Mouse (Mus musculus) embryonic fibroblast, embryonic 13.5 days (primary cell): ENCODE data around the gene Lrrc1. TPM values are rescaled to one million over a fixed set of nuclear protein-coding genes. Genes with fewer than 3 reads are reported as not detected.

ENCODE experiments used
- H3K27ac ChIP-seq: 2 replicates; pipeline ENCODE4 v1.5.1; 2012; ENCODE audit warnings: low read length, control low read depth, inconsistent platforms; ENCODE audit not compliant: insufficient read depth
- H3K4me1 ChIP-seq: 2 replicates; pipeline ENCODE4 v1.6.1; 2011; ENCODE audit warnings: low read length; ENCODE audit not compliant: control insufficient read depth, insufficient read depth
- H3K4me3 ChIP-seq: 2 replicates; pipeline ENCODE4 v1.5.1; 2011; ENCODE audit warnings: mild to moderate bottlenecking, control low read depth, low read length; ENCODE audit not compliant: insufficient read depth
- CTCF ChIP-seq: IDR thresholded peaks from 2 replicates; pipeline ENCODE4 v1.5.1; 2011; ENCODE audit warnings: mild to moderate bottlenecking, control low read depth, low read length, moderate library complexity, borderline replicate concordance; ENCODE audit not compliant: insufficient read depth
- POLR2A ChIP-seq: IDR thresholded peaks from 2 replicates; pipeline ENCODE4 v1.6.1; 2011; ENCODE audit warnings: low read depth, mild to moderate bottlenecking, control low read depth, low read length, moderate library complexity
- polyA plus RNA-seq: library from polyadenylated mRNA; stranded (reverse); fragments of >200 nt; gene quantifications from 2 replicates; pipeline ENCODE4 v1.2.4, GENCODE M21; 2011; ENCODE audit warnings: low read depth; ENCODE audit not compliant: missing spikeins, insufficient read length

Gene Lrrc1
- polyA plus RNA-seq, 1 experiment: 9.1 TPM

DNA sequence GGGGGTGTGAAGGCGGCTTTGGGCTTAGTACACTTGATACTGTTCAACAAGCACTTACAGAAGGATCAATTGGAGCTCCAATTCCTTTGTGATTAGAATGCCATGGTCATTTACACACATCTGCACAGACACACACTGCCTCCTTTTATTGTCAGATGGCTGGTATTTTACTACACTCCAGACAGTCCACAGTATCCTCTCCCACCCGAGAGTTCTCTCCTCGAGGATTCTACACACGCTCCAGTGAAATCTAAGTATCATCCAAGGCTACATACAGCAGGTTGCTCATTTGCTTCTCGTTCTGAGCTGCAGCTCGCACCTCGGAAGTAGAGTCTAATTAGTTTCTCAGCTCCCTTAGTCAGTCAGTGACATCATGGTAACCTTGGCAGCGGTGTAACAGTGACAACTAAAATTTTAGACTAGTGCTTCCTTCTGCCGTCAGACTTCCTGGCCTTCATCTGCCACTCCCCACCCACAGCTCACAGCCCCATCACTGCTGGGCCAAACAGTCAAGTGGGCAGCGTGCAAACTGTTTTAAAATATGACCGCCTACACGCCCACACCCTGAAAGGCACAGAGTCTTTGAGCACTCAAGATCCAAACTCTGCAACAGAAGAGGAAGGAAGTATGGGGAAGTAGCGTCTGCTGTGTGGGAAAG, 88.4 kb downstream of the Lrrc1 start:
- TF ChIP-seq CTCF: no peak
- H3K4me3 ChIP-seq: no peak overlapping the region
- H3K4me1 ChIP-seq: no peaks in the 10 kb centered on the region
- H3K27ac ChIP-seq: no peak overlapping the region

DNA sequence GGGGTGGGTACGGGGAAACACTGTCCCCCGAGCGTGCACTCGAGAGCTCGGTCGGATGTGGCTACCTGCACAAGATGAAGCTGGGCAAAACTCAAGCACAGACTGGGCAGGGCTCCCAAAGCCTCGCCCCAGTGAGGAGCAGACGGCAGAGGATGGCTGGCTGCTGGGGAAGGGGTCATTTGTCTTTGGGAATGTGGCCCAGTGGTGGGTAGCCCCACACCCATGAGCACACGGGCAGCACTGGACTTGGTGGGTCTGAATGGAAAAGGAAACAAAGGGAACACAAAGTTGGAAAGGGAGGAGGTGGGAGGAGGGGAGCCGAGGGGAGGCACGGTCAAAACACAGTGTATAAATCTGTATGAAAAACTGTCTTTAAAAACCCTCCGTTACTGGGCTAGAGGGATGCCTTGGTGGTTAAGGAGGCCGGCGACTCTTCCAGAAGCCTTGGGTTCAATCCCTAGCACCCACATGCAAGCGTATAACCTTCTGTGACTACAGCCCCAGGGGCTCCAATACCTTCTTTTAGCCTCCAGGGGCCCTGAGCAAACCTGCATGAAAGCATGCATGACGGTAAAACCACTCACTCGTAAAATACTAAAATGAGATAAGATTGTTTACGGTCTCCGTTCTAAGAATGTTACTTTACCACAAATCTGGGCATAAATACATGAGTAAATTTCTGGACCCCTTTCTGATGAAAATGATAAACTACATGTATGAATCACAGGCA, 89.1 kb downstream of the Lrrc1 start:
- Histone ChIP-seq H3K27ac (no peak overlapping the region), H3K4me1 (no peaks in the 10 kb centered on the region), H3K4me3 (no peak overlapping the region)
- TF ChIP-seq CTCF (no peak), POLR2A (no peak)

DNA sequence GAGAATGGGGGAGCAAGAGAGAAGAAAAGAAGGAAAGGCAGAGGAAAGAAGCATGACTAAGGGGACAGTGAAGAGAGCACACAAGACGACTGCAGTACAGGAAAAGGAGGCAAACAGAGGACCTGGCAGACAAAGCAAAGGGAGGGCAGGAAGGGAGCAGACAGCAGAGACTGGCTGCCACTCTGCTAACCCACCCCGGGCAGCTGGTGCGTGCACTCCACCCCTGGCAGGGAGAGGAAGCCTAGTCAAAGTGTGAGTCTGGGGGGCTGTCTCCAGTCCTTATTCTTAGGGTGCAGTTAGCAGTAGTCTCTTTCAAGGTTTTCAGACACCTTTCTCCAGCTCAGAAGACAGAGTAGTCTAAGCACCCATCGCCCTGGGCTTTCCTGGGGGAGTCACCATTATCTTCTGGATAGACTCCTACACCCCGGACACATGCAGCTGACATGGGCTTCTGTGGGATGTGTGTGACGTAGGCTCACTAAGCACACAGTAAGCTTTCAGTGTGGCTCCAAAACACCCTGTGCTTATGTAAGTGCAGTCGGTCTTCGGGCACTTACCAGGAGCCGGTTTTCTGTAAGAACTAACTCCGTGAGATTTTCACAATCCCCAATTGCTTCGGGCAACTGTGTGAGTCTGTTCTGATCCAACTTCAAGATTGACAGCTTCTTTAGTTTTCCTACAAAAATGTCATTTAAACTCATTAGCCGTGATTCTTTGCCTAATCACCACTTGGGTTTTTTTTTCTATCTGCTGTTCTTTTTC, 92.4 kb downstream of the Lrrc1 start:
- TF ChIP-seq CTCF (no peak), POLR2A (no peak)
- Histone ChIP-seq H3K27ac (no peak overlapping the region), H3K4me3 (no peak overlapping the region), H3K4me1 (no peaks in the 10 kb centered on the region)

DNA sequence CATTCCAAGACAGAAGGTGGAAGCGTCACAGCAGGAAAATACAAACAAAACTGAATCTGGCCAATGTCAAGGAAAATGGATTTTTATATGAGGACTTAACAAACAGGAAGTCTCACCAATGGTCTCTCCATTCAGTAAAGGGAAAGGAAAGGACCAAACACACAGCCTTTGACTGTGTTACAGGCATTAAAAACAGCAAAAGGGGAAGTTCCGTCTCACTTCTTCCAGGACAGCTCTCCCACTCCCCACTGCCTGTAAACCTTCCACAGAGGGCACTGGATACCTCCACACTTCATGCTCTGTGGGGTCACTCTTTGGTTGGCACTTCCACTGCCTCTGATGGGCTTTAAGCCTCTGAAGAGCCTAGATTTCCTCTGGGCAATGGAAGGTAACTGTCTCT, 94.2 kb downstream of the Lrrc1 start:
- TF ChIP-seq CTCF: no peak
- TF ChIP-seq POLR2A: no peak
- H3K27ac ChIP-seq: no peak overlapping the region
- H3K4me3 ChIP-seq: no peak overlapping the region
- H3K4me1 ChIP-seq: no peaks in the 10 kb centered on the region

DNA sequence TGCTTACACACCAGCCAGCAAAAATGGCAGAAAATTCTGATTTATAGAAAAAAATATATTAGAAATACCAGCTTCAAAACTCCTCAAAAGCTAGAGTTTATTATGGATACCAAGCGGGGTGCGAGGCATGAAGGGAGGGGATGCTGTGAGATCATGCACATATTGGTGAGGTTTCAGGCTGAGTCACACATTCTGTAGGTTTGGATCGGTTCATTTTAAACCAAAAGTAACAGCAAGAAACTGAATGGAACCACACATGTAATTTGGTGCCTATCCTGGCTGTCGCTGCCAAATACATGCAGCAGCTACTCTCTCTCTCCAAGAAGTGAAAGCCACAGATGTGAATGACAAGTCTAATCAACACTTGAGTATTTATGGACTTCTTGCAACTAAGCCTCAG, 99.8 kb downstream of the Lrrc1 start:
- no peak overlapping the region for H3K27ac ChIP-seq
- TF ChIP-seq CTCF (no peak), POLR2A (no peak)
- no peak overlapping the region for H3K4me3 ChIP-seq

DNA sequence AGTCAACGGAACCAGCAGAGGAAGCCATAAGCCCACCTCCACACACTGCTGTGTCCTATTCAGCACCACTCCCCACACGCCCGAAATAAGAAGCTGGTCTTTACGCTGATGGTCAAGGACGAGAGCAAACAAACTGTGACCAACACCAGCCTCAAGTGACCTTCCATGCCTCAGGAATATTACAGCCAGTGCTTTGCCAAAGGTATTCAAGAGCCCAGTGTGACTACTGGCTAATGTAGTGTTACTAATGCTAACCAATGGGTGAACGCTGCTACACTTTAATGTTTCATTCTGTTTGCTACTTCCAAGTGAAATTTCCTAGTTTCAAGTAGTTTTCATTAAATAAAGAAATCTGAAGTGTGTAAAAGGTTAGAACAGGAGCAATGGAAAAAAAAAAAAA, 105.3 kb downstream of the Lrrc1 start:
- no peak overlapping the region for H3K27ac ChIP-seq
- H3K4me3 ChIP-seq: no peak overlapping the region
- TF ChIP-seq CTCF: no peak
- no peak for TF ChIP-seq POLR2A
- H3K4me1 ChIP-seq: no peaks in the 10 kb centered on the region

More for the DNA sequence above, 99.8 kb downstream of the Lrrc1 start:
- peaks cover 5% of the 10 kb centered on the region; the same call in 1 of the 2 replicates for H3K4me1 ChIP-seq

DNA sequence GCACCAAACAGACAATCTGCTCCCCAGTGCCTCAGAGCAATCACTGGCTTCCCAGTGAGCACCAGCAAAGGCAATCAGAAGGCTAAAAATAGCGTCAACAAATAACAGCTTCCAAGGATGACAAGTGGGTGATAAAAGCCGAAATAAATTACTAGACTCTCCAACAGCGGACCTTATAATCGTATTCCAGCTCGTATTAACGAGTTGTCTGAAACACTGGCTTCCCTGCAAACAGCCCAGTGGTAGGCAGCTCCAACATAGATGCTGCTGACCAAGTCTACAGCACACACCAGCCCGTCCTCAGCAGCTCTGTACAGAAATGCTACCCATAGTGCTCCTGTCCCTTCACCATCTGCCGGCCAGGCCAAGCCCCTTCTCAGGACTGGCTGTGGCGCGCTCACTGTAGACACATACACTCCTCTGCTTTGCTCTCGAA, 105.8 kb downstream of the Lrrc1 start:
- H3K27ac ChIP-seq: no peak overlapping the region
- no peaks in the 10 kb centered on the region for H3K4me1 ChIP-seq
- TF ChIP-seq POLR2A (no peak), CTCF (no peak)
- H3K4me3 ChIP-seq: no peak overlapping the region

DNA sequence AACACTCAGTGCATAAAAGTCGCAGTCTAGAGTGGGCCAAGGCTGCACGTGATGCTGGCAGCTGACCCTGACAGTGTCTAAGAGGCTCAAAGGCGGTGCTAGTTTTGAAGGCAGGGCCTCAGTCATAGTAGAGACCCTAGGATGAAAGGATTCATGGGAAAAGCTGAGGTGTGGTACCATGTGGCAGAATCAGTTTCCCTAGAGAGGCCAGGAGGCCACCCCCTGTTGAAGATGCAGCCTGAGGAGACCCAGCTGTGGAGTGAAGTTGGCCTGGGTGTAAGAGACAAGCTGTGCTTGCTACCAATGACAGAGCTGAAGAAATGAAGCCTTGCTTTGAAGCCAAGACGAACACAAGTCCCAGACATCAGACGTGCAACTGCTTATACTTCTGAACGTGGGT, 107.5 kb downstream of the Lrrc1 start:
- TF ChIP-seq POLR2A (no peak), CTCF (no peak)

DNA sequence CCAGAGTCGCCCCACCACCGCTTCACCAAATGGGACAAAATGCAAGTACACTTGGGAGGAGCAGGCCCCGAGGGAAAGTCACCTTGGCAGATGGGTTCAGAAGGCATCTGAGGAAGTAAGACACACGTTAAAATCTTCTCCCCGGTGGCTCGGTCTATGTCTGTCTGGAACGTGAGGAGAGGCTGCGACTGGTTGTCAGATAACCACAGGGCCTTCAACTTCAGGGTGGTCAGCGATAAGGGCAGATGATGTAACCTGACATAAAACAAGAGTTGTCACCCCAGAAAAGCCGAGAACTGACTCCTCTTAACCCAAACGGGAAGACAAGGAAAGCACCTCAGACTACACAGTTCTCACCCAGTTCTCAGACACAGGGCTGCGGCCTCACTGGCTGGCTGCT, 109.7 kb downstream of the Lrrc1 start:
- H3K4me3 ChIP-seq: no peak overlapping the region
- TF ChIP-seq CTCF: no peak
- TF ChIP-seq POLR2A: no peak

More for the DNA sequence above, 107.5 kb downstream of the Lrrc1 start:
- no peaks in the 10 kb centered on the region for H3K4me1 ChIP-seq
- H3K4me3 ChIP-seq: no peak overlapping the region
- no peak overlapping the region for H3K27ac ChIP-seq

More for the DNA sequence above, 109.7 kb downstream of the Lrrc1 start:
- Histone ChIP-seq H3K27ac (no peak overlapping the region), H3K4me1 (no peaks in the 10 kb centered on the region)
